Mouse (Mus musculus) kidney, adult 8-10 months (tissue): ENCODE measurements at regions not wholly inside any gene's neighbourhood (a gene's known extent, or its start where the extent isn't known, plus 50 kb on each side); places are given as distances from the start of the nearest gene placed in this dataset.

ENCODE experiments used
- DNase-seq, 2 experiments: peaks; one replicate each; pipeline ENCODE4 v3.0.0; 2022

- no peak for DNase-seq
Observed at GRCm38 (mm10) chr13:25524094-25524493, 253.8 kb upstream of the Nrsn1 start.

- no peak for DNase-seq
Observed at GRCm38 (mm10) chr13:25507355-25507754, 237.1 kb upstream of the Nrsn1 start.

- DNase-seq = no peak
Observed at GRCm38 (mm10) chr13:25494492-25495034, 224.3 kb upstream of the Nrsn1 start.

GRCm38 (mm10) chr13:25490036-25490435 lies 219.7 kb upstream of the Nrsn1 start:
- DNase-seq = no peak

GRCm38 (mm10) chr13:25483309-25483708 lies 213.0 kb upstream of the Nrsn1 start:
- DNase-seq = no peak

GRCm38 (mm10) chr13:25451917-25452316 lies 181.6 kb upstream of the Nrsn1 start:
- DNase-seq = no peak

- DNase-seq = no peak
Observed at GRCm38 (mm10) chr13:25451357-25451861, 181.1 kb upstream of the Nrsn1 start.

- DNase-seq = no peak
Observed at GRCm38 (mm10) chr13:25429701-25430418, 159.6 kb upstream of the Nrsn1 start.

- DNase-seq = no peak
Observed at GRCm38 (mm10) chr13:25403182-25403795, 133.0 kb upstream of the Nrsn1 start.

- DNase-seq = no peak
Observed at GRCm38 (mm10) chr13:25402691-25403090, 132.4 kb upstream of the Nrsn1 start.

- no peak for DNase-seq
Observed at GRCm38 (mm10) chr13:25401936-25402504, 131.7 kb upstream of the Nrsn1 start.

GRCm38 (mm10) chr13:25392770-25393290 lies 122.5 kb upstream of the Nrsn1 start:
- no peak for DNase-seq

GRCm38 (mm10) chr13:25362627-25362967 lies 92.3 kb upstream of the Nrsn1 start:
- DNase-seq = no peak

- no peak for DNase-seq
Observed at GRCm38 (mm10) chr13:25361850-25362626, 91.7 kb upstream of the Nrsn1 start.

GRCm38 (mm10) chr13:25347558-25347957 lies 77.3 kb upstream of the Nrsn1 start:
- no peak for DNase-seq

GRCm38 (mm10) chr13:25343309-25343708 lies 73.0 kb upstream of the Nrsn1 start:
- DNase-seq = no peak

GRCm38 (mm10) chr13:25341826-25342225 lies 71.5 kb upstream of the Nrsn1 start:
- DNase-seq = no peak

- no peak for DNase-seq
Observed at GRCm38 (mm10) chr13:25333803-25334202, 63.5 kb upstream of the Nrsn1 start.
